Mouse (Mus musculus) brain, embryonic 14.5 days (tissue): ENCODE measurements at regions not wholly inside any gene's neighbourhood (a gene's known extent, or its start where the extent isn't known, plus 50 kb on each side); places are given as distances from the start of the nearest gene placed in this dataset.

ENCODE experiments used
- CTCF ChIP-seq: fragments of 200-500 bp; IDR thresholded peaks from 2 replicates; pipeline ENCODE4 v1.5.1; 2012; ENCODE audit warnings: inconsistent platforms, mild to moderate bottlenecking, moderate library complexity, borderline replicate concordance; ENCODE audit not compliant: insufficient read depth, insufficient read length; ENCODE audit errors: extremely low read depth
- POLR2A ChIP-seq: fragments of 200-500 bp; IDR thresholded peaks from 2 replicates; pipeline ENCODE4 v1.6.1; 2012; ENCODE audit warnings: mild to moderate bottlenecking, inconsistent platforms, borderline replicate concordance; ENCODE audit not compliant: poor library complexity, insufficient read depth, insufficient read length, severe bottlenecking; ENCODE audit errors: extremely low read depth

DNA sequence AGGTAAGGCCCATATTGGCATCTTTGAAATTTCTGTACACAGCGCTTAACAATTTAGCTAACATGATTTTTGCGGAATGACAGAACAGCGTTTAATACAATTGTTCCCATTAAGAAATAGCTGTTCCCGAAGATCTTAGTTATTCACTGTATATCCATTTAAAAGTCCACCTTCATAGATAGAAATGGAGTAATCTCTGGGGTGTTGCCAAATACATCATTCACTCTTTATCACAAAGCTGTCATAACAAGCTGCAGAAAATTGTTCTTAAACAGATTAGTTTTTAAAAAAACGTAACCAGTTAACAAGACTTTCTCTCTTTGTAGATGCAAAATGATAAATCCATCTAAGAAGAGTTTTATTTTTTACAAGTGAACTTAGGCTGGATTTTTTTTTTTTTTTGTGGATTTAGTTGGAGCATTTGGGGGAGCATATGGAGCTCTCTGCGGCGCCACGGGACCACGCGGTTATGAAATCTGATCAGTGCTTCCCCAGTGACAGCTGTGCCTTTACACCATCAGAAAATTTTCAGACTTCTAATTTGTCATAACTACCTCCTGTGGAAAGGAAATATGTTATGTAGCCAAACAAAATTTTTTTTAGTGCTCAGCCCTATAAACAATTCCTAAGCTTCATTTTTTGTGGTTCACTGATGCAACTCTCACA, 394.4 kb upstream of the Plscr5 start:
- no peak for TF ChIP-seq CTCF
- TF ChIP-seq POLR2A: no peak
